Mouse (Mus musculus) bone marrow, adult 2 months (tissue): Measurements from ENCODE around the gene Ccdc71l. TPM values are rescaled to one million over a fixed set of nuclear protein-coding genes. Genes with fewer than 3 reads are reported as not detected.

Source experiments
- H3K27ac ChIP-seq: fragments of 200-500 bp; 2 replicates; pipeline ENCODE4 v1.5.1; 2012; ENCODE audit warnings: low read depth, mild to moderate bottlenecking, control low read depth, inconsistent platforms, low read length; ENCODE audit not compliant: control insufficient read depth, poor library complexity, insufficient read depth
- H3K4me1 ChIP-seq: fragments of 200-500 bp; 2 replicates; pipeline ENCODE4 v1.6.1; 2011; ENCODE audit warnings: low read length; ENCODE audit not compliant: control insufficient read depth, insufficient read depth
- H3K4me3 ChIP-seq: fragments of 200-500 bp; replicated peaks from 2 replicates; pipeline ENCODE3; 2011; ENCODE audit warnings: mild to moderate bottlenecking, low read depth, low read length, control low read depth; ENCODE audit not compliant: control insufficient read depth
- CTCF ChIP-seq: fragments of 200-500 bp; IDR thresholded peaks from 2 replicates; pipeline ENCODE4 v1.5.1; 2011; ENCODE audit warnings: low read length, control low read depth; ENCODE audit not compliant: control insufficient read depth, insufficient read depth
- POLR2A ChIP-seq: fragments of 200-500 bp; IDR thresholded peaks from 2 replicates; pipeline ENCODE4 v1.6.1; 2011; ENCODE audit warnings: low read depth, mild to moderate bottlenecking, control low read depth, low read length, borderline replicate concordance; ENCODE audit not compliant: control insufficient read depth
- WGBS: fragments of 180-500 bp; shearing (Covaris S2); methylation state at CpG from one replicate; pipeline ENCODE4 v1.1.7; 2018; 5-methylcytosine and 5-hydroxymethylcytosine counted together
- polyA plus RNA-seq: library from polyadenylated mRNA; stranded (reverse); fragments of >200 nt; gene quantifications from 2 replicates; pipeline ENCODE4 v1.2.4, GENCODE M21; 2011; ENCODE audit warnings: low replicate concordance; ENCODE audit not compliant: missing spikeins, insufficient read depth, insufficient read length

Gene Ccdc71l
- polyA plus RNA-seq, 1 experiment = 10.7 TPM

DNA sequence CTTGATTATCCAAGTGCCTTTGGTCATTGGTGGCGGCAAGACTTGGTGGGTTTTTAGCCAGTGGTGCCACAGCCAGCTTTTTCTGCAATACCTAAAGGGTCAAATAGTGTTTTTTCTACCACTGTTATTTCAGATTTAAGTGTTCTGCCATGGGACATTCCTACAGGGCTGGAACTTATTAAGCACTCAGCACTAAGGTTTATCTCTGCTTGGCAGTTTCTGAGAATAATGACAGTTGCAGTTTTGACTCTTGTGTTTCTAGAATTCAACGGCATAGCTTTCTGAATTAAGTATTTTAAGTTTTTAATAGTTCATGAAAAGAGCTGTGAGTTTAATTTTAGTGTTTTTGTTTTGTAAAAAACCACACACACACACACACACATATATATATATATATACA is 2.5 kb downstream of the Ccdc71l start:
- peak overlapping the region; percentile 49 for H3K4me3 ChIP-seq
- 69% methylated on average over 2 of the region's 2 CpGs for WGBS
- H3K27ac ChIP-seq = no peak overlapping the region
- H3K4me1 ChIP-seq = no peaks in the 10 kb centered on the region; the same call in 1 of the 2 replicates
- TF ChIP-seq CTCF (no peak), POLR2A (no peak)

- 9% methylated on average over 1 of the region's 1 CpGs for WGBS
- Histone ChIP-seq H3K4me3 (no peak overlapping the region), H3K27ac (no peak overlapping the region), H3K4me1 (no peaks in the 10 kb centered on the region)
- no peak for TF ChIP-seq POLR2A
- no peak for TF ChIP-seq CTCF
These were observed 41.0 kb downstream of the Ccdc71l start for GRCm38 (mm10) chr12:32419537-32419936.

DNA sequence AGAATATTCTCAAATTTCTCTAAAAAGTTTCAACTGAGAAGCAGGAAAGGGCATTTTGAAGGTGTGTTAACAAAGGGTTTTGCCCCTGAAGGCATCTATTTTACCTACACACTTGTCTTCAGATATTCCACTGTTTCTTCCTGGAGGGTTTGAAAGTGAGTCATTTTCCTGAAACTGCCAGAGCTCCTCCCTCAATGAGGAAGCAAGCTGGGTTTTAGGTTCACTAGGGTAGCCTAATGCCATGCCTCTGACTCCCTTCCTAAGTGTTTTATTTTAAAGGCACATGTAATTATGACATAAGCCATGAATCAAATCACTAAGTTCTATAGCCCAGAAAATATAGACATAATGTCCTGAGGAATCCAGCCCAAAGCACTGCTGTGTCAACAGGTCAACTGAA is 49.3 kb downstream of the Ccdc71l start:
- Histone ChIP-seq H3K27ac (no peak overlapping the region), H3K4me1 (no peaks in the 10 kb centered on the region), H3K4me3 (no peak overlapping the region)
- TF ChIP-seq CTCF (no peak), POLR2A (no peak)

DNA sequence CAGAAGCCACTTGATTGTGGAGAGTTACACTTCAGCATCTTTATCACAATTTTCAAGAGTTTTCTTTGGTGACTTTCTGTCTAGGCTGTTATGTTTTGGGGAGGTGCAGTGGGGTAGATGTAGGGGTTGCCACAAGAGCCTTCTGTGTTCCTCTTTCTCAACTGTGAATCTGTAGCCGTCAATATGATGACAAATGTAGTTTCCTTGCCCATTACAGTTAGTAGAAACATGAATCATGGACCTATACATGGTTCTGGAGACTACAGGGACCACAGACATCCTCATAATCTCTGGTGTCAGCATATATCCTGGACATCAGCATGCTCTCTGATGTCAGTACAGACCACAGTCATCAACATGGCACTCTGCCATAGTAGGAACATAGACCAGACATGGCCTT is 52.5 kb downstream of the Ccdc71l start:
- Histone ChIP-seq H3K4me1 (no peaks in the 10 kb centered on the region), H3K27ac (no peak overlapping the region), H3K4me3 (no peak overlapping the region)
- 5% methylated on average over 1 of the region's 1 CpGs for WGBS
- no peak for TF ChIP-seq POLR2A
- TF ChIP-seq CTCF = no peak

Other genes starting within 250 kb of the Ccdc71l start
- 4.7 and 10.5 TPM in 2 replicates for gene Pik3cg, start 170.0 kb upstream of the Ccdc71l start, polyA plus RNA-seq